Mouse (Mus musculus) megakaryocyte progenitor cell, adult 5-6 weeks (primary cell): ENCODE results near the gene Tpo. TPM values are rescaled to one million over a fixed set of nuclear protein-coding genes. Genes with fewer than 3 reads are reported as not detected.

ENCODE experiments used
- ATAC-seq: replicated peaks from 2 replicates; pipeline ENCODE4 v1.8.0; 2016; ENCODE audit warnings: mild to moderate bottlenecking, moderate TSS enrichment, inconsistent platforms; ENCODE audit not compliant: poor library complexity
- total RNA-seq, 2 experiments: library from RNA; stranded (forward) in 1 of 2; stranded (reverse) in 1 of 2; fragments of 157-497, 149-512 nt in 1 of 2; fragments of 200-1000 nt in 1 of 2; gene quantifications; 2 replicates each; pipeline versions ENCODE4 v1.2.3 to v1.2.4; 2015 to 2017

Gene Tpo
- total RNA-seq (2015) (not detected in 2 replicates), total RNA-seq (2017) (not detected in 2 replicates)

DNA sequence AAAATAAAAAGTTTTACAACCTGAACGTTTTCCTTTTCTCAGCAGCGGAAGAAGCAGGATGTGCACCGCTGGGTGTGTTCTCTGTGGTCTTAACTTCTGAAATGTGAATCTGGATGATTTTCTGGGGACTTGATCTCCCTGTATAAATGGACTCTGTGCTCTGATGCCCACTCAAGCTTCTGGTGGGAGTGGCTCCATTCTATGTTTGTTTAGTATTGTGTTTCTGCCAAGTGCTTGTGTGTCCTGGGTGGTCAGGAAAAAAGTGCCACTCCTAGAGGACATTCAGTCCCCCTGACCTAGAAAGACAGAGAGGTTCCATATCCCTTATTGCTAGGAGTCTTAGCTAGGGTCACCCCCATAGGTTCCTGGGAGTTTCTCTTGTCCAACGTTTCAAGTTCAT lies at the start of gene Tpo:
Gene Tpo, minus strand, starts transcription at position 101 of the 400 bp plus-strand sequence.
- no peak for ATAC-seq

DNA sequence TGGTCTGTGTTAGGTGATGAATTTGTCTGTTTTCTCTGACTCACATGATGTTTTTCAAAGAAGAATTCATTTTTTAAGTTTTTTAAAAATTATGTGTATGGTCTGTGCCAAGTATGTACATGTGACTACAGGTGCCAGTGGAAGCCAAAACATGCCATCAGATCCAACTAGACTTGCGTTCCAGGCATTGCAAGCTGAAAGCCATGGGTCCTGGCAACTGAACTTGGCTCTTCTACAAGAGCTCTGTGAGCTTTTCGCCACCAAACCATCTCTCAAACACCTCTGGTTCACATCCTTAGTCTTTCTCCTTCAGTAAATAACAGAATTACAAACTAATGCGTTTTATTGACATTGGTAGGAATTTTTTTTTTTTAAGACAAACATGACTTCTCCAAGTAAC lies 49.3 kb upstream of the Tpo start:
- no peak for ATAC-seq

DNA sequence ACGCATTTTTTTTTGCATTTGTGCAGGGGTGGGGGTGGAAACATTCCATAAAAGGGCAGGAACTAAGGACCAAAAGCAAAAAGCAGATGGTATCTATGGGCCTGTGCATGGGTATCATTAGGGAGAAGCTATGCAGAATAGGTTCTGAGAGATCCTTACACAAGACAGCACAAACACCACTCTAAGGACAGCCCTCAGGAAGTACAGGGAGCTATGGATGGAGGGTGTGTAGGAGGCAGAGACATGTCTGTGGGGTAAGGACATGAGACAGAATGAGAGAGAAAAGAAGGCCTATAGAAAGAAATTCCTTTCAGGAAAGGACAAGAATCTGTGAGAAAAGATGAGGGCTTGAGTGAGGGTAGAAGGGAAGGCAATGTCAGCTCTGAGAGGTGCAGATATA lies 47.2 kb upstream of the Tpo start:
- ATAC-seq = no peak

DNA sequence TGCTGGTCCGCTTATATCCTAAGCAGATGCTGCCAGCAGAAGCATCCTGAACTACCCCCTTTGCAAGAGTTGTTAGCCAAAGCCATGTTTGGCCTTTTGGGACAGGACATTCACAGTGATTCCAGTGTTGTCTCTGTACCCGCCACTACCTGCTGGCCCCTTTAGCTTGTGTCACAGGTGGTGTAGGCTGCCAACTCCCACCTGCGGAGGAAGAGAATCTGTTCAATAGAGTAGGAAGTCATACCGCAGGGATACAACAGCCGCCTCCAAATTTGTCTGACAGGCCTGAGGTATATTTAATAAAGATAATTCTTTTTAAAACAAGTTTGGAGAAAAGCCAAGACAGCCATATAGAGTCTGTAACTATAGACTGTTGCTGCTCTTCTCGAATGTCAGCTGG lies 45.5 kb upstream of the Tpo start:
- ATAC-seq = no peak

DNA sequence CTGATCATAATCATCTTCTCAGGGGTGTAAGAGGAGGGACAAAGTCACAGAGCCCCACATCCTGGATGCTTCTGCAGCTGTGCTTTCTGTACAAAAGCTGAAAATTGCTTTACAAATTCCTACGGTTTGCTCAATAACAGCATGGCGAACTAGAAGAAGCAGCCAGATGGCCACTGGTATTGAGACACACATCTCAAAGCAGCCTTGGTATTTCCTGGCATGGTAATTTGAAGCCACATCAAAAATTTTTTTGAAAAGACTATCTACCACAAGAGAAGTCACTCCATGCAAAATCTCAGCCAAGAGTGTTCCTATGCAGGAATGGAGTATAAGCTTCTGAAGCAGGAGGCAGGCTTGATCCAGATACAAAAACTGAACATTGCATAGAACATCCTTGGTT lies 45.1 kb upstream of the Tpo start:
- no peak for ATAC-seq

DNA sequence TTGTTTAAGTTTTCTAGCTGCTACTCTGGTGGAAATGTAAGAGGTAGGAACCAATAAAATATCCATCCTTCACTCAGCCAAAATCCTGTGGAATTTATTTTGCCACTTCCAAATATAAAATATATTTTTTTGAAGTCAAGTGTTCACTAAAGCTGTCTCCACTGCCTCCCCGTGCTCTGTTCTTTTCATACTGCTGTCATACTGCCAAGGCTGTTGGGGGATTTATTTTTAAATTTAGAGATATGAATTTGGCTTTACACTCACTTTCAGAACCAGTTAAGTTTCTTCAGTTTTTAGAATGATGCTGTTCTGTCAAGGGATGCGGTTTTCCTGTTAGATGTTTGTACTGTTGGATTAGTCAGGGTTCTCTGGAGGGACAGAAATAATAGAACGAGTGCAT lies 36.1 kb upstream of the Tpo start:
- no peak for ATAC-seq

DNA sequence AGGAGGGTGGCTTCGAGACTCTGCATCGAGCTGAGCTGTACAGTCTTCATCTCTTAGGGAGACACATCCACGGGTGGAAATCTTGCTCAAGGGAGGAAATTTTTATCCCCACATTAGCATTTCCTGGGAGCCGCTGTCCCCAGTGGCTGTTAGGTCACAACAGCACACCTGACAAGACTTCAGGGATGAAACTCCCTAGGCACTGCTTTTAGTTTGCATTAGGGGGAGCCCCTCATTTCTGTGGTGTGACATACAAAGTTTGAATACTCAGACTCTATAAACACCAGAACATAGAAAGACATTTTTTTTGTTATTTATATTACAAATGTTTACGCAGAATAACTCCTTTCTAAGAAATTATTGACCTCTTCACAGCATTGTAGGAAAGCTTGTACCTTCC lies 32.1 kb upstream of the Tpo start:
- no peak for ATAC-seq

DNA sequence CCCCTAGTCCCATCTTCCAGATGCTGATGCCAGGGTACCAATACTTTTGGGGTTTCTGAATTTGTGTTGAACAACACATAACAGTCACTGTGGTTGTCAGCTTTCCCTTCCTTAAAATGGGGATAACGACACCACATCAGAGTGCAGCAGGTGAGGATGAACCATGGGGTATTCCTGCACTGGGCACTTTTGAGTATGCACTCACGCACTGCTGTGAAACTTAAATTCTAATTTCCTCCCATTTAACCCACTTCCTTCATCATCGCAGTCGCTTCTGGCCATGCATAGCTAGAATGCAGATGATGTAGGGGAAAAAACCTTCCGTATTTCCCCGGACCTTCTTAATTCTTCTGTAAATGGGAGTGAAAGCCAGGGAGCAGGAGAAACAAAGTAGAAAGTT lies 31.6 kb upstream of the Tpo start:
- no peak for ATAC-seq

DNA sequence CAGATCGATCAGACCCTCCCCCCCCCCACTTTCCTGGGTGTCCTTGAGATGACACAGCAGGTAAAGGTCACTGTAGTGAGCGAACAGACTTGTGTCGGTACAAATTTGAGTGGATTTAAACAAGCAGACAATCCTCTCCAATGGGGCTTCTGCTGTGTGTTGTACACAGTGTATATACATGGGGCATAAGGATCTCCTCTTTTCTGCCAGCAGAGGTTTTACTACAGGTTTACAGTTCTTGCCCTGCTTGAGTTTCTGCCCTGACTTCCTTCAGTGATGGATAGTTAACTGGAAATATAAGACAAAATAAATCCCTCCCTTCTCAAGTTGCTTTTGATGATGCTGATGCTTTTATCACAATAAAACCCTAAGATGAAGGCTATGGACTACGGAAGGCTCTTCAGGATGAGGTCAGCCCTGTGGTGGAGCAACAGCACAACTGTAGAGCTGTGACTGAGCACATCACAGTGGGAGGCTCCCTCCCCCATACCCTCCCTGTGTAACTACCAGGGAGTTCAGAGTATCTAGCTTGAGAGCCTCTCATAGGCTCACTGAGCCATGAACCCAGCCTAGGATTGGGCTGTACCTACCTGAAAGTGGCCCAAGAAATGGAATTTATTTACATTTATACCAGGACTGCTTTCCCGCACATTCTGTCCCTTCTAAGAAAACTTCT lies 29.4 kb upstream of the Tpo start:
- ATAC-seq = no peak

DNA sequence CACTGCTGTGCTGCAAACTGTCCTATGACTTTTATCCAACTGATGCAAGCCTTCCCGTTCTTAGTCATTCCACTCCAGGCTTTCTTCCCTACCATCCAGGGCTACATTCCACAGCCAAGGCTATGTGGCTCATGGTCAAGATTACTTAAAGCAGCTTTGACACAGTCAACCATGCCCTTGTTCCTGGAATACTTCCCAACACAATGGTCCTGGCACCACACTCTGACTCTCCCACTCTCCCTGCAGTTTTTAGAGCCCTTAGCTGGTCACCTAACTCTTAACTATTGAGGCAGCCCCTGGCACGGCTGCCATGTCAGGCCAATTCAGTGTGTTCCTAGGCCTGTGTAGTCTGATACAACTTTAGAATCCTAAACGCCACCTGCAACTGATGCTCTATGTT lies 28.1 kb upstream of the Tpo start:
- ATAC-seq = no peak

DNA sequence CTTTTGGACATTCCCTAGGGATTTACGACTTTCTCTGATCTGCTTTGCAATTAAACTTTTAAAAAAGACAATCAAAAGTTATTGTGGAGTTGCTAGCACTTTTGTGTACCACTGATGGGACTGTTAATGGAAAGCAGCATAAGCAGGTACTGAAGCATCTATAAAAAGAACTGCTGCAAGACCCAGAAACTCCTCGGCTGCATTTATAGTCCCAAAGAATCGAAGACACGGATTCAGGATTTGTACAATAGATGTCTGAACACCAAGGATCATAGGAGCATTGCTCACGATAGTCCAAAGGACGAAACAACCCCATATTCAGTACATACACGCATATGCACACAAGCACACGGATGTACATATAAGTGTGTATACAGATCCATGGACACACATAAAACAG lies 27.4 kb upstream of the Tpo start:
- ATAC-seq = no peak

DNA sequence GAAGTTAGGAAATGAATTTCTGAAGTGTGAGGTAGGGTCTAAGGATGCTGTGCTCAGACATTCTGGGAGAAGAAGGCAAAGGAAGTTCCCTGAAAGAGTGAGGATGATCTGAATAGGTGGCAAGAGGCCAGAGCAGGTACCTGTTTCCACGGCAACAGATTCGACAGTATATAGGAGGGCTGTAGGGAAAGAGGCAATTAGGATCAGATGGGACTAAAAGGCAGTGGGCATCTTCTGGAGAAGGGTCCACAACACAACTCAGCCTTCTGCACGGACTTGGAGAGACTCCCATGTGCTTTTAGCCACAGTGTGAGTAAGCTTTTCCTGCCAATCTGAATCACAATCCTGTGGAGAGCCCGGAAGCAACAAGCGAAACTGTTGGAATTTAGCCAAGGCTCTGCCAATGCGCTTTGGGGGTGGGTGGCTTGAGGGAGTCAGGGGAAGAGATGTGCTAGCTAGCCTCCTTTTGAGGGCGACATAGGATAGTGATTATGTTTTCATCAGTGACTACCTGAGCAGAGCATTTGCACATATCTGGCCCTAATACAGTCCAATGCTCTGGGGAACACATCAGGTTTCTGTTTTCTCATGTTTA lies 21.8 kb upstream of the Tpo start:
- ATAC-seq = no peak

DNA sequence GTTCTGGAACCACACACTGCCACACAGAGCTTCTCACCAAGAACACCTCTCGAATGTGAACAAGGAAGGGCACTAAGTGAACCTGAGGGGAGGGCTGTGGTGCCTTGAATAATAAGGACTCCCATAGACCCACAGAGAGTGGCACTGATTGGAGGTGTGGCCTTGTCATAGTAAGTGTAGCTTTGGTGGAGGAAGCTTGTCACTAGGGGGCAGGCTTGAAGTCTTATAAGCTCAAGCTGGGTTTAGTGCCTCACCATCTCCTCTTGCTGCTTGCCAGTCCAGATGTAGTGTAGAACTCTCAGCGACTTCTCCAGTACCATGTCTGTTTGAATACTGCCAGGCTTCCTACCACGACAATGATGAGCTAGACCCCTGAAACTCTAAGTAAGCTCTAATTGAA lies 9.7 kb upstream of the Tpo start:
- ATAC-seq = no peak

DNA sequence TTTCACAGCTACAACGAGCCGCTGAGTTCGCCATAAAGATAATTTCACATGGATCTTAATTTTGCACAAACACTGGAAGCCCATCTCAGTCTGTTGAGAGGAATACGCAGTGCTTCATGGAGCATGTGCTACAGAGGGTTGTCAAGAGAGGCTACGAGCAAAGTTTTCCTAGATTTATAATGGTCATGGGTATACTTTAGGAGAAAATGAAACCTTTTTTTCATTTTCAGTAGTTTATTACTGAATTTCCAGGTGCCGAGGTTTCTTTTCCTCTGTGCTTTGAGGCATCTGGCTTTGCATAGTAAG lies 3.1 kb downstream of the Tpo start:
- ATAC-seq = no peak

DNA sequence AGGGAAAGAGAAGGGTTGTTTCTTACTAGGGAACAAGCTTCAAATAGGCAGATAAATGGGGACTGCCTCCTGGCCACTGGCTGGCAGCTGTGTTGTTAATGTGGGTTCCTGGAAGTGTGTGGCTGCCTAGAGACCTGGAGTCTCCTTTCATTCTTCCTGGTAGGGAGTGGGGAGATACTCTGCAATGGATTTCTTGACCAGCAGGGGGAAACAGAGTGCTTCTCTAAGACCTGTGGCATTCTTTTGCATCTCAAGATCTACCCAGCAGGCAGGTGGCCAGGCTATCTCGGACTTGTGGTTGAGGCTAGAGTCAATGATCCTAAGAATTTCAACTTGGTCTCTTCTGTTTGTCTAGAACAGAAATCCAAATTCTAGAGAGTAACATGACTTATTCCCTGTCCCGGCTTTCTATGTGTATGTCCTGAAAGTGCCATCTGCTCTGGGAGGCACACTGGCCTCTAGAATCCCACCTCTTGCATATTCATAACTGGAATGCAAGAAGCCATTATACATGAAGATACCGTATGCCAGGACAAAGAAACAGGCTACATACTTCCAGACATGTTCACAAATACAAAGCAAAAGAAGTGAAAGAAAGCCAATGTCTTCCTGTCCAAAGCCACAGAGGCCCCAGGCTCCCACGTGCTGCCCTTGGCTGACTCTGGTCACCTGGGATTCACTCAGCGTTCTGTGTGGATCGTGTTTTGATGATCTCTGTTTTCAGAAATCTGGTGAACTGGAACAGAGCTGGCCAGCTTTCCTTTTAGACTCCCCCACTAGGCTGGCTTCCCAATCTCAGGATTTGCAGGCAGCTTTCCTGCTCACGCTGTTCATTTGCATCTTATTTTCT lies 3.6 kb downstream of the Tpo start:
- ATAC-seq = peak; percentile 61

DNA sequence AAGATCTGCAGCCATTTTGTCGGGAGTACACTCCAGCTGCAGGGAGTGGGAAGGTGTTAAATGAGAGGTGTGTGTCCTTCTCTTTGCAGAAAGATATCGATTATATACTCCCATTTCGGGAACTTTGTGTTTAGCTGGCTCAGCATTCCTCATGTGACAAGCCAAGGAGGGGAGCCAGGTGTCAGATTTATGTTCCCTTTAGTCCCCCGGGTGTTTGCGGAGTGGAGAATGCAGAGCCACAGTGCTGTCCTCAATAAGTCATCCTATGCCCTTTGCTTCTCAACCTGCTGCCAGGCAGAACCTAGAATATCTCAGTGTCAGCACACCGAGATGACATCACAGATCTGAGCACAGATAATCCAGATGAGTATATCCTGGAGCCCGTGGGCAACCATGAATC lies 10.1 kb downstream of the Tpo start:
- ATAC-seq = no peak

DNA sequence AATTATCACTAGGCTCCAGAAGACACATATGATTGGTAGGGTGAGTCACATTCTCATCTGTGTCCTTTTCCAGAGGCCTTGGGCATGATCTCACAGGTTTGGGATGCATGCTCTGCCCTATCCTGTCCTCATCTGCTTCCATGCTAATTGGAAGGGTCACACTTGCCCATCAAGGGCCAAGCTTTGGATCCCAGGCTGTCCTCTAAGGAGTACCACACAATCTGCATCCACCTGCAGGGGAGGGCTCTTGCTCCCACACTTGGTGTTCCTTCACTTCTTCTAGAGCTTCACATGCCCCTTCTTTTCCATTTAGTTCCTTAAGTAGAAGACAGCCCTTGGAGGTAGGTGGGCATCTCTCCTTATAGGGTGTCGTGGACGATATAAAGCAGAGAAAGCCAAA lies 20.2 kb downstream of the Tpo start:
- ATAC-seq = no peak

DNA sequence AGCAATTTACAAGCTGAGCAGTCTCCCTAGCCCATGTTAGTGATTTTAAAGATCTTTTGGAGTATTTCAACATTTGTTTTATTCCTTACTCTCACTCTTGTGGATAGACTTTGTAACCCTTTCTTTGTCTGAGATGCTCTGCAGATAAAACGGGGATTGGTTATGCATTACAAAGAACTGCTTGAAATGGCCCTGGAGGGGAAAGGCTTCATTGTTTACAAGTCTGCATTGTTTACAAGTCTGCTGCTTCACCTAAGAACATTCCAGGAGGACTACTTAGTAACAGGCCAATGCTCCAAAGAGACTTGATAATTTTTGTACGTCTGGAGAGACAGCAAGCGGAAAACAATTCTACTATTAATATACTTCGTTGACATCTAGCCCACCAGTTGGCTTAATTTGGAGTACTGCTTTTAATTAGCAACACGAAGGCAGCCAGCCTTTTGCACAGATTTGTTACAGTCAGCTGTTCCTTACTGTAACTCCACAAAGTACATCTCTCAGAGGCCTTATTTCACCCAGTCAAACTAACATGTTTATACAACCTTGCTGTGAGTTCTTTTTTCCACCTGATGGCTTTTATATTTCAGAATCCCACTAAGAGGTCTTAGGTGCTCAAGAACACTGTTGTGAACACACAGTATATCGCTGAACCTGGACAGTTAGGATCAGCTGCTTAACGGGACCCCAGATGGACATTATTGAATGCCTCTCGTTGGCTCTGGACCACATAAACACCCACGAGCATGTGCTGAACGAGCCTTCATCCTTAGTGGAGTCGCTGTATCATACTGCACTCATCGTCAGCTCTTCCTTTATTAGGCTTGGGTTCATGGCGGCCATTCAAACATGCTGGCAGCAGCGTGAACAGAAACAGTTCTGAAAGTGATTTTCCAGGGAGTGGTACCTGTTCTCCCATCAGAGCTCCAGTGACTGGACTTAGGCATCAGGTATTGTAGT lies 22.5 kb downstream of the Tpo start:
- no peak for ATAC-seq

DNA sequence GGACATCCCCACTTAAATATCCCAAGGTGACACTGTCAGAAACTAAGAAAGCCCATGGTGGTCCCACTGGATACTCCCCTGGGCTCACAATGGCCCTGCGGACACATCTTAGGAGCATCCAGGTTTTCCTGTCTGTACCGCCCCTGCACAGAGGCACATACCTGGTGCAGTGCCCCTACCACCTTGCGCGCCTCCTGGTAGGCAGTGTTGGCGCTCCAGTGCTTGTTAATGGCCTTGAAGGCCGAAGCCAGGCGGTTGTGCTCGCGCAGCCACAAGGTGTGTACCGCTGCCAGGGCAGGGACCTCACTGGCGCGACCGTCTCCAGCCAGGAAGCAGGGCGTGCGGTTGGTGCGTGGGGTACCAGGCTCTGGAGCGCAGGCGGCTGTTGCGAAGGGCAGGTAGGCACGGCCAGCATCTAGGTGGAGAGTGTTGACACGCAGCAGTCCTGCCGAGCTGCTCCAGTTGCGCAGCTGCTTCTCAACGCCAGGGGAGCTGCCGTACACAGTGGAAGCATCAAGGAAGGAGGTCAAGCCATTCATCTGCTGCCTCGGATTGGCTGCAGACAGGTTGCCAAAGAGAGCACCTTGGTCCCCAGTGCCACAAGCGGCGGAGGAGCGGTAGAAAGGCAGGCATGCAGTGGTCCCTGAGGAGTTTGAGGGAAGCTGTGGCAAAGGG lies 29.4 kb downstream of the Tpo start:
- ATAC-seq = no peak

DNA sequence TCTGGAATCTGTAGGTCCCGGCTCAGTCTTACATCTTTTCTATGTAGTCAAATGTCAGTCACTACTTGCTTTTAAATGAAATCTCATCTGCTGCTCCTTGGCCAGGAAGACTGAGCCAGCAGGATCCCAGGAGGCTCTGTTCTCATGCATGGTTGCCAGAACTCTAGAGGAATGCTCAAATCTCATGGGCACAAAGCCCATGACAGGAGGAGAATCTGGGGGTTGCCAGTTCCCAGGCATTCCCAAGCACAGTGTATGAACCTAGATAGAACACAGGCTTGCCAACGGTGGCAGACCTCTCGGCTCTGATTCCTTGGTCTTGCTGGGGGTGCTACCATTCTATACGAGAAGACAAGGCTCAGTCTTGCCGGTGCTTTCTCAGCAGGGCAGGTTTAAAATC lies 40.3 kb downstream of the Tpo start:
- ATAC-seq = no peak

DNA sequence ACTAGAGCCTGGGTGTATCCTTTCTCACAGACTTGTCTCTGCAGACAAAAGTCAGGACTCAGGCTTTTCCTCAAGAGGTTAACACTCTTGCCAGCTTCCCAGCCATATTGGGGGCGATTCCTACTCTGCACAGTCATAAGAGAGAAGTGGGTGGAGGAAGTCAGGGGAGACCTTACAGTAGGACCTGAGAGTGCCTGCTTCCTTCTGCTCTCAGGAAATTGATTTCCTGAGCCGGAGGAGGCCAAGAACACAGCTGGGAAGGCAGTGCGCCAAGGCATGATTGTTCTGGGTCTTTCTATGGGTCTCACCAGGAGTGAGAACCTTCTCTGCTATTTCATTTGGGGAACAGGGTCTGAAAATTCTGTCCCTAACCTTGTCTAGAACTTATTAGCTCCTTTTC lies 48.5 kb downstream of the Tpo start:
- ATAC-seq = no peak
